Mouse (Mus musculus) bone marrow, adult 2 months (tissue): ENCODE results near the gene Kpnb1.

ENCODE experiments used
- CTCF ChIP-seq: fragments of 200-500 bp; IDR thresholded peaks from 2 replicates; pipeline ENCODE4 v1.5.1; 2011; ENCODE audit warnings: low read length, control low read depth; ENCODE audit not compliant: control insufficient read depth, insufficient read depth
- POLR2A ChIP-seq: fragments of 200-500 bp; IDR thresholded peaks from 2 replicates; pipeline ENCODE4 v1.6.1; 2011; ENCODE audit warnings: low read depth, mild to moderate bottlenecking, control low read depth, low read length, borderline replicate concordance; ENCODE audit not compliant: control insufficient read depth

- TF ChIP-seq POLR2A (no peak), CTCF (no peak)
Measured at GRCm38 (mm10) chr11:97184875-97185274, 2.8 kb downstream of the Kpnb1 start.
